Mouse (Mus musculus): Measurements from ENCODE around the gene Disp3.

DNA sequence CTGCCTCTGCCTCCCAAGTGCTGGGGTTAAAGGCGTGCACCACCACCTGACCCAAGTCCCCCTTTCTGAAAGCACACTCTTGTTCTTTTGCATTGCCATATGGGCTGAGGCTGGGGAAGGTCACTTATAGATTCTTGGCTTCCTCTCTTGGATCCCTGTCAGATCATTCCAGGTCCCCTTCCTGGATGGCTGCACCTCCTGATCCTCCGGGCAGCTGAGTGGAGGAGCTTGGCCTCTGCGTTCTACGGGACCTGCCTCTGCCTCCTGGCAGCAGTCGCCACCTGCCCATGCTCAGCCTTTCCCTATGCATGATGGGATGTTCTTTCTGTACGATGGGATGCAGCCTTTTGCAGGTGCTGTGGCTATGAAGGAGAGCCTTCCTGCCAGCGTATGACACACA is 23.1 kb upstream of the Disp3 start:
- no peak for TF ChIP-seq CTCF (IDR thresholded peaks at IDR 0.05)
- TF ChIP-seq EP300 (IDR thresholded peaks at IDR 0.05), result no peak
